ENCODE assay signal across 15 mouse cellular contexts in the genomic region with DNA sequence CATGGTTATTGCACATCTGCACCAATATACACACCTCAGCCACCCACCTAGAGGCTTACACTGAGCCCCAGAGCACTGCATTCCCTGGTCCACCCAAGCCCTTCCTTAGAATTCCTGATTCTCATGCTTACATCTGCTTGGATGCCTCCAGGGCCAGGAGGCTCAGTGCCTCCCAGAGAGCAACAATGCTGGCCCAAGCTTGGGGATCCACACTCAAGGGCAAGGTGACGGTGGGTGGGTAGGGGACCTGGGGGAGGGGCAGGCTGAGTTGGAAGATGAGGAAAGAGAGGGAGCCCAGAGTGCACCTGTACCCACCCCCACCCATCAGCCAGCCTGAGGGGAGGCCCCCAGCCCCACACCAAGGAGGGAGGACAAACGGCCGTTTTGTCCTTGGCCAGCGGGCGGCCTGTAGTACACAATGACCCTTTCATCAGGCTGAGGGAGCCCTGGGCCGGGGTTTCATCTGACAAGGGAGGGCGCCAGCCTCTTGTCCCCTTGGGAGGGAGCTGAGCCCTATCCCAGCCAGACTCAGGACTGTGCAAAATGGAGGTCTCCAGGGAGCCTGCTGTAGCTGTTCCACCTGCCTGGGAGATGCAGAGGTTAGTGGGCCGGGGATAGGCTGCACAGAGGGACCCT. TPM values are rescaled to one million over a fixed set of nuclear protein-coding genes. Genes with fewer than 3 reads are reported as not detected.
DNase-seq lines count a peak whose midpoint lies in the region; ATAC-seq and TF ChIP-seq lines count a peak whose summit lies in the region.
"Had no signal": no experiment of that assay in that cellular context is flagged by ENCODE, and none has a peak within 500 bp of the region (broad histone marks: within the 10 kb centered on the region; RNA-seq: fewer than 3 reads in every experiment).

No protein-coding gene starts in this region.

- H3K4me3 ChIP-seq in hindbrain, embryonic 13.5 days, result no peak overlapping the region
- no peak overlapping the region for H3K4me3 ChIP-seq in midbrain, postnatal 0 days (ENCODE audit: low read depth, low read length)
- H3K4me3 ChIP-seq: liver, embryonic 13.5 days had no signal

- DNase-seq in layer of hippocampus, adult 11-12 months (ENCODE audit: low spot score), result peak; percentile 43
- no peak for DNase-seq in layer of hippocampus, adult 18-20 months (ENCODE audit: low spot score in 2 of 2)
- peak; percentile 69 for DNase-seq in brain, adult 2 months (ENCODE audit: low read depth, low spot score)
- DNase-seq in midbrain, postnatal 0 days (ENCODE audit: low spot score), result peak; percentile 48
- no peak for DNase-seq in cerebellum, postnatal 4 days (ENCODE audit: low spot score in 2 of 2)
- no peak for DNase-seq in thymus, postnatal 0 days (ENCODE audit: low spot score)
- DNase-seq: adrenal gland, adult 8-10 months; cerebellum, adult 11 months; heart, adult 18-20 months; kidney, postnatal 25 days; liver, embryonic 13.5 days; lung, postnatal 14 days had no signal

- 21% methylated on average over 8 of the region's 8 CpGs for WGBS in hindbrain, embryonic 13.5 days
- WGBS in midbrain, postnatal 0 days, result 21% methylated on average over 8 of the region's 8 CpGs

- no peak overlapping the region for H3K9ac ChIP-seq in hindbrain, embryonic 13.5 days
- H3K9ac ChIP-seq in midbrain, postnatal 0 days (replicated peaks; ENCODE audit: low read length, poor library complexity, severe bottlenecking), result no peak overlapping the region
- H3K9ac ChIP-seq: liver, embryonic 13.5 days had no signal

- H3K27me3 ChIP-seq in hindbrain, embryonic 13.5 days, result peaks cover 32% of the 10 kb centered on the region
- peaks cover 25% of the 10 kb centered on the region for H3K27me3 ChIP-seq in midbrain, postnatal 0 days (ENCODE audit: insufficient read depth, low read length)

- no peaks in the 10 kb centered on the region for H3K9me3 ChIP-seq in hindbrain, embryonic 13.5 days
- no peaks in the 10 kb centered on the region for H3K9me3 ChIP-seq in midbrain, postnatal 0 days (ENCODE audit: low read length)
- H3K9me3 ChIP-seq: liver, embryonic 13.5 days had no signal

- H3K27ac ChIP-seq in hindbrain, embryonic 13.5 days, result 0 out of 2 replicates have a peak overlapping the region, but pooled peaks have one; percentile 45
- no peak overlapping the region for H3K27ac ChIP-seq in midbrain, postnatal 0 days (ENCODE audit: low read depth, low read length)
- H3K27ac ChIP-seq: liver, embryonic 13.5 days had no signal

- no peak for TF ChIP-seq CTCF in midbrain, postnatal 0 days (IDR thresholded peaks at IDR 0.05)

- H3K4me1 ChIP-seq in hindbrain, embryonic 13.5 days (replicated peaks), result peaks cover 80% of the 10 kb centered on the region
- peaks cover 11% of the 10 kb centered on the region; the same call in 1 of the 2 replicates for H3K4me1 ChIP-seq in midbrain, postnatal 0 days (ENCODE audit: insufficient read depth, low read length)
- H3K4me1 ChIP-seq: liver, embryonic 13.5 days had no signal

- no peak for ATAC-seq in hindbrain, embryonic 13.5 days (ENCODE audit: low FRiP score)
- ATAC-seq in midbrain, postnatal 0 days (ENCODE audit: low FRiP score), result no peak
- no peak for ATAC-seq in erythroid progenitor cell, adult 5-6 weeks (replicated peaks; ENCODE audit: low FRiP score, poor library complexity, severe bottlenecking)

- H3K4me2 ChIP-seq in hindbrain, embryonic 13.5 days, result 0 out of 2 replicates have a peak overlapping the region, but pooled peaks have one; percentile 15
- H3K4me2 ChIP-seq in midbrain, postnatal 0 days (ENCODE audit: low read depth, low read length, poor library complexity, severe bottlenecking), result no peak overlapping the region
- H3K4me2 ChIP-seq: liver, embryonic 13.5 days had no signal

- no peaks in the 10 kb centered on the region for H3K36me3 ChIP-seq in hindbrain, embryonic 13.5 days
- H3K36me3 ChIP-seq in midbrain, postnatal 0 days (ENCODE audit: insufficient read depth, low read length), result no peaks in the 10 kb centered on the region
- H3K36me3 ChIP-seq: liver, embryonic 13.5 days had no signal

RNA-seq across cellular contexts. Expression of a gene that starts 9.5 kb away (rescaled TPM):
- total RNA-seq in layer of hippocampus, adult 18-20 months (2021), result 10 to 100 TPM; 43.3 to 53.8 TPM
- polyA plus RNA-seq in hindbrain, embryonic 13.5 days (2015; fragmentation: Nextera tagmentation; extraction: Ambion mirVana), result 40.1 and 47.2 TPM in 2 replicates
- 26.3 and 34.3 TPM in 2 replicates for total RNA-seq in midbrain, postnatal 0 days (2014; rRNA removed)
- 19.0 and 19.5 TPM in 2 replicates for polyA plus RNA-seq in midbrain, postnatal 0 days (2015; fragmentation: Nextera tagmentation; extraction: Ambion mirVana)
- total RNA-seq in erythroid progenitor cell, adult 5-6 weeks (2015; ENCODE audit: low replicate concordance), result not detected in 2 replicates
- not detected in 2 replicates for total RNA-seq in erythroid progenitor cell, adult 5-6 weeks (2017; ENCODE audit: low replicate concordance)
- polyA plus RNA-seq in thymus, postnatal 0 days (2015; fragmentation: Nextera tagmentation; extraction: Ambion mirVana), result 0.73 and 1.3 TPM in 2 replicates
- total RNA-seq: hematopoietic stem cell, adult 5-6 weeks had no signal

Comparison
In these comparisons a context has a peak if more than half of its experiments do, and no peak if none do; other contexts are left out.
1. DNase-seq: peak in layer of hippocampus, adult 11-12 months (single experiment), brain, adult 2 months (single experiment) and midbrain, postnatal 0 days (single experiment); none in layer of hippocampus, adult 18-20 months (0 of 2), cerebellum, postnatal 4 days (0 of 2) and thymus, postnatal 0 days (single experiment).
2. RNA of a gene that starts 9.5 kb away (total RNA-seq): 43.3 to 53.8 TPM in layer of hippocampus, adult 18-20 months and 26.3 to 34.3 TPM in midbrain, postnatal 0 days; not detected in erythroid progenitor cell, adult 5-6 weeks; every median in the first group is over 10 times any median in the second.